Mouse (Mus musculus): ENCODE measurements at regions not wholly inside any gene's neighbourhood (a gene's known extent, or its start where the extent isn't known, plus 50 kb on each side); places are given as distances from the start of the nearest gene placed in this dataset.
A peak's percentile ranks its signal among the peaks of the same experiment; 100 is the strongest.

GRCm38 (mm10) chr13:6365169-6365568 lies 182.8 kb upstream of the Pitrm1 start:
- Histone ChIP-seq H3K36me3 (ENCODE audit: control insufficient read depth, insufficient read depth) (no peaks in the 10 kb centered on the region), H3K27ac (ENCODE audit: low read length) (no peak overlapping the region; the same call in 1 of the 2 replicates), H3K4me3 (replicated peaks; ENCODE audit: low read length) (no peak overlapping the region), H3K4me1 (replicated peaks; ENCODE audit: control insufficient read depth, insufficient read depth, low read length) (no peaks in the 10 kb centered on the region), H3K9me3 (ENCODE audit: control insufficient read depth, low read length) (no peaks in the 10 kb centered on the region), H3K9ac (replicated peaks; ENCODE audit: low read depth, low read length) (no peak overlapping the region), H3K4me2 (ENCODE audit: low read length) (no peak overlapping the region), H3K27me3 (replicated peaks; ENCODE audit: control insufficient read depth, insufficient read depth, low read length) (no peaks in the 10 kb centered on the region)
- WGBS, result 84% methylated on average over 4 of the region's 4 CpGs
- ATAC-seq, result peak; percentile 26; the same call in 1 of the 2 replicates

DNA sequence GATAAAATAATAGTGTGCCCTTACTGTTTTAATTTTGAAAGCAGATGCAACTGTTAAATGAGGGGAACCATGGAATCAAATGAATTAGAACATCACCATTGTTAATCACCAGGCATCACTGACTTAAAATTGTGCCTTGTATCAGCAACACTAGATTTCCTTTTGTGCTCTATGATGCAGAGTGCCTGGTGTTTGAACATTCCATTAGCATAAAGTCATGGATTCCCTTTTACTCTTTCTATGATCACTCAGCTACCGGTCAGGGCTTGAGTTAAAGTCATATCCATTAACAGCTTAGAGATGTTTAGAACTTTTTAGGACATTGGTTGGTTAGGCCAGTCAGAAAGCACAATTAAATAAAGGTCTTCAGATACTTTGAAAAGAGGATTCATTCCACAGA lies 180.3 kb upstream of the Pitrm1 start:
- Histone ChIP-seq H3K9ac (replicated peaks; ENCODE audit: low read depth, low read length) (no peak overlapping the region), H3K4me3 (replicated peaks; ENCODE audit: low read length) (no peak overlapping the region), H3K9me3 (ENCODE audit: control insufficient read depth, low read length) (no peaks in the 10 kb centered on the region), H3K27ac (ENCODE audit: low read length) (no peak overlapping the region), H3K4me1 (replicated peaks; ENCODE audit: control insufficient read depth, insufficient read depth, low read length) (no peaks in the 10 kb centered on the region), H3K27me3 (replicated peaks; ENCODE audit: control insufficient read depth, insufficient read depth, low read length) (no peaks in the 10 kb centered on the region), H3K4me2 (ENCODE audit: low read length) (no peak overlapping the region), H3K36me3 (ENCODE audit: control insufficient read depth, insufficient read depth) (no peaks in the 10 kb centered on the region)
- 77% methylated on average over 1 of the region's 1 CpGs for WGBS
- no peak for ATAC-seq

DNA sequence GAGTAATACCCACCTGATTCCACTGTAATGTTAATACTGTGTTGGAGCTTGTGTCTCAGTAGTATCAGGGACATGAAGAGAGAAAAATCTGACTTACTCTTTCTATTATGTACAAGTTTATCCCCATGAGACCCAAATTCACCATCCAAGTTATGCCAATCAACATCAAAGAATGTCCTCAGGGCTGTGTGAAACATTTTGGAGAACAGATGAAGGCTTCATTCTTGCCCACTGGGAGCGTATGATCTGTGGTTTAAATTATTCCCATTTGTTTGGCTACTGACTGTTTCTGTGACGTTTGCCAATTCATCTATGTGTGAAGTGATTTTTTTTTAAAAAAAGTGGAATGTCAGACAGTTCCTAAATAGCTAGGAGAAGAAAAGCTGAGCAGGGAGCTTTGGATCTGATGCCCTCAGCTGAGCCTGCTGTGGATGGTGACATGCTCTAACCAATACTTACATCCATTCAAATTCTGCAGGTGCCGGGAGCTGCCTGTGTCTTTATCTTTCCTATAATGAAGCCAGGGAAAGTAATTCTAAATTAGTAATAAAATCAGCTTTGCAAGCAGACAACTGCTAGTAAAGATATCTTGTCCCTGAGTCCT lies 173.3 kb upstream of the Pitrm1 start:
- H3K9me3 ChIP-seq (ENCODE audit: control insufficient read depth, low read length), result no peaks in the 10 kb centered on the region
- no peaks in the 10 kb centered on the region for H3K36me3 ChIP-seq (ENCODE audit: control insufficient read depth, insufficient read depth)
- H3K4me3 ChIP-seq (replicated peaks; ENCODE audit: low read length), result no peak overlapping the region
- H3K27me3 ChIP-seq (replicated peaks; ENCODE audit: control insufficient read depth, insufficient read depth, low read length), result no peaks in the 10 kb centered on the region
- H3K4me2 ChIP-seq (ENCODE audit: low read length), result no peak overlapping the region
- WGBS, result 38% methylated on average over 3 of the region's 3 CpGs
- H3K27ac ChIP-seq (ENCODE audit: low read length), result no peak overlapping the region
- H3K4me1 ChIP-seq (replicated peaks; ENCODE audit: control insufficient read depth, insufficient read depth, low read length), result no peaks in the 10 kb centered on the region
- 0 out of 2 replicates have a peak, but pooled peaks have one; percentile 52 for ATAC-seq
- H3K9ac ChIP-seq (replicated peaks; ENCODE audit: low read depth, low read length), result no peak overlapping the region

DNA sequence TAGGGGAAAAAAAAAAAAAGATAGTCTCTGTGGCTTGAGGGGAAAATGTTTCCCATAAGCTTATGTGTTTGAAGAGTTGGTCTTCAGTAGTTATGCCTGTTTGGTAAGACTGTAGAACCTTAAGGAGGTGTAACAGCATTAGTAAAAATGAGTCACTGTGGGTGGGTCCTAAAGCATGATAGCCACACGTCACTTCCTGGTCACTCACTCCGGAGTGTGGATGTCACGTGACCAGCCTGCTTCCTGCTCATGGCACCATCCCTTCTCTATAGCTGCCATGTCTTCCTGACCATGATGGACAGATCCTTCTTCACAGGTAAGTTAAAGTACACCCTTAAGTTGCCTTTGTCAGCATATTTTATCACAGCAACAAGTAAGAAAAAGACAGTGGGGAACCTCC lies 170.0 kb upstream of the Pitrm1 start:
- no peak for ATAC-seq
- H3K9me3 ChIP-seq (ENCODE audit: control insufficient read depth, low read length), result no peaks in the 10 kb centered on the region

DNA sequence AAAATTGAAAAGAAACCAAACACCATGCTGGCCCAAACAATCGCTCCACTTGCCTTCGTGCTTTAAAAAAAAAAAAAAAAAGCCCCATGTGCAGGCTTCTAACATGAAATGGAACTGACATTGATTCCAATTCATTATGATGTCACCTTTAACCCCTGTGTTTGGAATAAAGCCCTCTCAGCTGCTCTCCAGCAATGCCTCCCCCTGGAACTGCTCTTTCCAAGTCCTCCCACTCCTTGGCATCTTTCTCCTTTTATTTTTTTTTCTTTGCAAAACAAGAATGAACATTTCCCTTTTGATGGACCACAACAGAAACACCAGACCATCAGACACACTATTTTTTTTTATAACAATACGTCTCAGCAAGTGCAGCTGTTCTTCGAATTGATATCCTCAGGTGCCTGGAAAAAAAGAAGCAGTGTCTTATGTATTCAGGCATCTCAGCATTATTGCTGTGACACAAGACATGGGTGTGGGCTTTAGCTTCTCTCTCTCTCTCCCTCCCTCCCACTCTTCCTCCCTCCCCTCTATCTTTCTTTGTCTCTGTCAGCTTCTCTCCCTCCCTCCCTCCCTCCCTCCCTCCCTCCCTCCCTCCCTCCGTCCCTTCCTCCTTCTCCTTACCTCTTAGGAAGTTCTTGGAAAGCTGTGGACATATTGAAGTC lies 152.3 kb upstream of the Pitrm1 start:
- ATAC-seq, result no peak
- no peaks in the 10 kb centered on the region for H3K36me3 ChIP-seq (ENCODE audit: control insufficient read depth, insufficient read depth)
- no peak overlapping the region for H3K9ac ChIP-seq (replicated peaks; ENCODE audit: low read depth, low read length)
- H3K27ac ChIP-seq (ENCODE audit: low read length), result no peak overlapping the region
- H3K4me2 ChIP-seq (ENCODE audit: low read length), result no peak overlapping the region
- H3K9me3 ChIP-seq (ENCODE audit: control insufficient read depth, low read length), result no peaks in the 10 kb centered on the region
- H3K4me1 ChIP-seq (replicated peaks; ENCODE audit: control insufficient read depth, insufficient read depth, low read length), result no peaks in the 10 kb centered on the region
- no peak overlapping the region for H3K4me3 ChIP-seq (replicated peaks; ENCODE audit: low read length)
- H3K27me3 ChIP-seq (replicated peaks; ENCODE audit: control insufficient read depth, insufficient read depth, low read length), result no peaks in the 10 kb centered on the region
- 48% methylated on average over 5 of the region's 5 CpGs for WGBS

More for the DNA sequence above, 170.0 kb upstream of the Pitrm1 start:
- Histone ChIP-seq H3K4me1 (replicated peaks; ENCODE audit: control insufficient read depth, insufficient read depth, low read length) (no peaks in the 10 kb centered on the region), H3K27ac (ENCODE audit: low read length) (no peak overlapping the region), H3K36me3 (ENCODE audit: control insufficient read depth, insufficient read depth) (no peaks in the 10 kb centered on the region), H3K4me3 (replicated peaks; ENCODE audit: low read length) (no peak overlapping the region), H3K4me2 (ENCODE audit: low read length) (no peak overlapping the region), H3K9ac (replicated peaks; ENCODE audit: low read depth, low read length) (no peak overlapping the region), H3K27me3 (replicated peaks; ENCODE audit: control insufficient read depth, insufficient read depth, low read length) (no peaks in the 10 kb centered on the region)
- WGBS, result 91% methylated on average over 3 of the region's 3 CpGs

GRCm38 (mm10) chr13:6397648-6398047 lies 150.3 kb upstream of the Pitrm1 start:
- ATAC-seq, result no peak
- 96% methylated on average over 1 of the region's 1 CpGs for WGBS
- H3K4me2 ChIP-seq (ENCODE audit: low read length), result no peak overlapping the region
- no peaks in the 10 kb centered on the region for H3K36me3 ChIP-seq (ENCODE audit: control insufficient read depth, insufficient read depth)
- no peak overlapping the region for H3K9ac ChIP-seq (replicated peaks; ENCODE audit: low read depth, low read length)
- no peak overlapping the region for H3K27ac ChIP-seq (ENCODE audit: low read length)
- no peaks in the 10 kb centered on the region for H3K9me3 ChIP-seq (ENCODE audit: control insufficient read depth, low read length)
- no peak overlapping the region for H3K4me3 ChIP-seq (replicated peaks; ENCODE audit: low read length)
- H3K4me1 ChIP-seq (replicated peaks; ENCODE audit: control insufficient read depth, insufficient read depth, low read length), result no peaks in the 10 kb centered on the region
- H3K27me3 ChIP-seq (replicated peaks; ENCODE audit: control insufficient read depth, insufficient read depth, low read length), result no peaks in the 10 kb centered on the region

GRCm38 (mm10) chr13:6431821-6432220 lies 116.1 kb upstream of the Pitrm1 start:
- H3K9me3 ChIP-seq (ENCODE audit: control insufficient read depth, low read length), result no peaks in the 10 kb centered on the region
- no peak overlapping the region for H3K4me3 ChIP-seq (replicated peaks; ENCODE audit: low read length)
- no peak overlapping the region for H3K27ac ChIP-seq (ENCODE audit: low read length)
- H3K27me3 ChIP-seq (replicated peaks; ENCODE audit: control insufficient read depth, insufficient read depth, low read length), result no peaks in the 10 kb centered on the region
- no peaks in the 10 kb centered on the region for H3K36me3 ChIP-seq (ENCODE audit: control insufficient read depth, insufficient read depth)
- no peaks in the 10 kb centered on the region for H3K4me1 ChIP-seq (replicated peaks; ENCODE audit: control insufficient read depth, insufficient read depth, low read length)
- 80% methylated on average over 4 of the region's 4 CpGs for WGBS
- ATAC-seq, result no peak
- H3K9ac ChIP-seq (replicated peaks; ENCODE audit: low read depth, low read length), result no peak overlapping the region
- H3K4me2 ChIP-seq (ENCODE audit: low read length), result no peak overlapping the region

DNA sequence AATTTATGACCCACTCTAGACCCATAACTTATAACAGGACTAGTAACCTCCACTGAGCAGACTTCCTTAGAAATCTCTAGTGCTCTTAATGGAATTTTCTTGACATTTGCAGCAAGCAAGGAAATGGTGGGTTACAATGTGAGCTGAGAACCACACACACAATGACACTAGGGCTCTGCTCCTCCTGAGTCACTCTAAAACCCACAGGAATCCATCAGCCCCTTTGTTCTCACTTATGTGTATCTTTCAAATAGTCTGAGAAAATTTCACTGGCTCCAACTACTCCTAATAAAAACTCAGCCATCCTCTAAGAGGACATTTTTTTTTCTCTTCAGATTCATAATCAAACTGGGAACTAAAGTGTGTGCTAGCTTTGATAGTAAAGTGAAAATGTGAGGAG lies 101.0 kb upstream of the Pitrm1 start:
- Histone ChIP-seq H3K36me3 (ENCODE audit: control insufficient read depth, insufficient read depth) (no peaks in the 10 kb centered on the region), H3K9me3 (ENCODE audit: control insufficient read depth, low read length) (no peaks in the 10 kb centered on the region), H3K4me1 (replicated peaks; ENCODE audit: control insufficient read depth, insufficient read depth, low read length) (no peaks in the 10 kb centered on the region), H3K4me3 (replicated peaks; ENCODE audit: low read length) (no peak overlapping the region), H3K9ac (replicated peaks; ENCODE audit: low read depth, low read length) (no peak overlapping the region), H3K27me3 (replicated peaks; ENCODE audit: control insufficient read depth, insufficient read depth, low read length) (no peaks in the 10 kb centered on the region), H3K27ac (ENCODE audit: low read length) (no peak overlapping the region), H3K4me2 (ENCODE audit: low read length) (no peak overlapping the region)
- no peak for ATAC-seq

GRCm38 (mm10) chr13:6461363-6461762 lies 86.6 kb upstream of the Pitrm1 start:
- no peak for ATAC-seq

More at GRCm38 (mm10) chr13:6461363-6461762, 86.6 kb upstream of the Pitrm1 start:
- no peaks in the 10 kb centered on the region for H3K9me3 ChIP-seq (ENCODE audit: control insufficient read depth, low read length)
- no peak overlapping the region for H3K4me2 ChIP-seq (ENCODE audit: low read length)
- no peaks in the 10 kb centered on the region for H3K4me1 ChIP-seq (replicated peaks; ENCODE audit: control insufficient read depth, insufficient read depth, low read length)
- no peaks in the 10 kb centered on the region for H3K36me3 ChIP-seq (ENCODE audit: control insufficient read depth, insufficient read depth)
- H3K27ac ChIP-seq (ENCODE audit: low read length), result no peak overlapping the region
- H3K27me3 ChIP-seq (replicated peaks; ENCODE audit: control insufficient read depth, insufficient read depth, low read length), result no peaks in the 10 kb centered on the region
- 72% methylated on average over 6 of the region's 6 CpGs for WGBS
- no peak overlapping the region for H3K9ac ChIP-seq (replicated peaks; ENCODE audit: low read depth, low read length)
- no peak overlapping the region for H3K4me3 ChIP-seq (replicated peaks; ENCODE audit: low read length)

All from forebrain, embryonic 16.5 days (tissue).